Mouse (Mus musculus) embryonic facial prominence, embryonic 13.5 days (tissue): ENCODE data around the gene Scamp4. TPM values are rescaled to one million over a fixed set of nuclear protein-coding genes. Genes with fewer than 3 reads are reported as not detected.

Source experiments
- ATAC-seq: fragments of 200-750 bp; cut with Nextera tagmentation; 2 replicates; pipeline ENCODE4 v1.8.0; 2017; ENCODE audit warnings: low read depth; ENCODE audit not compliant: insufficient number of reproducible peaks, insufficient read depth, low FRiP score, low TSS enrichment
- H3K27ac ChIP-seq: fragments of 300-500 bp; sonication (generic); 2 replicates; pipeline ENCODE4 v1.5.1; 2015; ENCODE audit warnings: moderate library complexity, mild to moderate bottlenecking, inconsistent platforms
- H3K27me3 ChIP-seq: fragments of 300-500 bp; sonication (generic); 2 replicates; pipeline ENCODE4 v1.6.1; 2015; ENCODE audit warnings: mild to moderate bottlenecking, inconsistent platforms
- H3K36me3 ChIP-seq: fragments of 300-500 bp; sonication (generic); 2 replicates; pipeline ENCODE4 v1.6.1; 2015; ENCODE audit warnings: mild to moderate bottlenecking, inconsistent platforms
- H3K4me1 ChIP-seq: fragments of 300-500 bp; sonication (generic); 2 replicates; pipeline ENCODE4 v1.6.1; 2015; ENCODE audit warnings: inconsistent platforms
- H3K4me2 ChIP-seq: fragments of 300-500 bp; sonication (generic); 2 replicates; pipeline ENCODE4 v1.6.1; 2015; ENCODE audit warnings: moderate library complexity, mild to moderate bottlenecking, inconsistent platforms
- H3K4me3 ChIP-seq: fragments of 300-500 bp; sonication (generic); 2 replicates; pipeline ENCODE4 v1.5.1; 2015; ENCODE audit warnings: mild to moderate bottlenecking, inconsistent platforms
- H3K9ac ChIP-seq: fragments of 300-500 bp; sonication (generic); 2 replicates; pipeline ENCODE4 v1.6.1; 2015; ENCODE audit warnings: mild to moderate bottlenecking, inconsistent platforms
- H3K9me3 ChIP-seq: fragments of 300-500 bp; sonication (generic); 2 replicates; pipeline ENCODE4 v1.6.1; 2016; ENCODE audit warnings: inconsistent platforms
- WGBS: fragments of 180-500 bp; shearing (Covaris S2); methylation state at CpG from one replicate; pipeline ENCODE4 v1.1.7; 2015; ENCODE audit warnings: mixed read lengths; 5-methylcytosine and 5-hydroxymethylcytosine counted together
- polyA plus RNA-seq: library from polyadenylated mRNA; unstranded; fragments of >200 nt; fragmentation: Nextera tagmentation; extraction: Ambion mirVana; gene quantifications from 2 replicates; pipeline ENCODE4 v1.2.1, GENCODE M21; 2015

Scamp4 gene
- polyA plus RNA-seq, 1 experiment from 2014 or later, result 95.1 TPM

DNA sequence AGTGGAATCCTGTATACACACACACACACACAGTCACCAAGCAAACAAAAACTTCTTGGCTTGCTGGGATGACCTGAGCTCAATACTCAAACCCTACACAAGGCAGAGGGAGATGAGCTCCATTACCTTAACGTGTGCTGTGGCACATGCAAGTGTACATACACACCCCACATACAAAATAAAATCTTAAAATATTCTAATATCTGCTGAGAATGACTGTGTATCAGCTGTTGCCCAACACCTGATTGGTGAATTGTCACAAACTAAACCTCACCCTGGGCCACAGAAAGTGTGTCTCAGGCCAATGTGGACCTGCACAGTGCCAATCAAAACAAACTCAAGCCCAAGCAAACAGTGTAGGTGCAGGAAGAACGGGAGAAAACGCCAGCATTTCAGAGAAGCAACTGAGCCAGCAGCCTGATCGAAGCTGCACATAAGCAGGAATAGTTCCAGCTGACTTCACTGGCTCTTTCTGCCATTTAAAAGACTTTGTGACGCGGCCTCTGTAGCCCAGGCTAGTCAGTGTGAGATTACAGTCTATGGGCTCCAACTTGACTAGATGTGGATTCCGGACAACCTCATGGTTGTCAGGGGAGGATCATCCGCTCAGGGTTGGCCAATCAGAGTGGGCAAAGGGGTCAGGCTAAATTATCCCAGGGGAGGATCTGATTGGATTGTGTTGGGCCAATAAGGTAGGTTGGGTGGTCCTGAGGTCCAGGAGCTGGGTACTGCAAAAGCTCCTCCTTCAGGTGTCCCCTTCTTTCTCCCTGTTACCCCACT is 17.0 kb downstream of the Scamp4 start:
- Histone ChIP-seq H3K27ac (no peak overlapping the region), H3K4me3 (no peak overlapping the region), H3K36me3 (peaks cover 20% of the 10 kb centered on the region), H3K4me2 (no peak overlapping the region), H3K9me3 (no peaks in the 10 kb centered on the region), H3K27me3 (no peaks in the 10 kb centered on the region), H3K4me1 (peaks cover 22% of the 10 kb centered on the region), H3K9ac (no peak overlapping the region)
- 33% methylated on average over 8 of the region's 8 CpGs for WGBS
- ATAC-seq, result no peak

- Histone ChIP-seq H3K4me3 (no peak overlapping the region), H3K4me2 (no peak overlapping the region), H3K27me3 (no peaks in the 10 kb centered on the region), H3K9ac (no peak overlapping the region), H3K9me3 (no peaks in the 10 kb centered on the region), H3K36me3 (peaks cover 13% of the 10 kb centered on the region), H3K27ac (no peak overlapping the region), H3K4me1 (peaks cover 29% of the 10 kb centered on the region)
- no peak for ATAC-seq
- 84% methylated on average over 9 of the region's 9 CpGs for WGBS
These were observed 17.7 kb downstream of the Scamp4 start for GRCm38 (mm10) chr10:80620365-80620764.

DNA sequence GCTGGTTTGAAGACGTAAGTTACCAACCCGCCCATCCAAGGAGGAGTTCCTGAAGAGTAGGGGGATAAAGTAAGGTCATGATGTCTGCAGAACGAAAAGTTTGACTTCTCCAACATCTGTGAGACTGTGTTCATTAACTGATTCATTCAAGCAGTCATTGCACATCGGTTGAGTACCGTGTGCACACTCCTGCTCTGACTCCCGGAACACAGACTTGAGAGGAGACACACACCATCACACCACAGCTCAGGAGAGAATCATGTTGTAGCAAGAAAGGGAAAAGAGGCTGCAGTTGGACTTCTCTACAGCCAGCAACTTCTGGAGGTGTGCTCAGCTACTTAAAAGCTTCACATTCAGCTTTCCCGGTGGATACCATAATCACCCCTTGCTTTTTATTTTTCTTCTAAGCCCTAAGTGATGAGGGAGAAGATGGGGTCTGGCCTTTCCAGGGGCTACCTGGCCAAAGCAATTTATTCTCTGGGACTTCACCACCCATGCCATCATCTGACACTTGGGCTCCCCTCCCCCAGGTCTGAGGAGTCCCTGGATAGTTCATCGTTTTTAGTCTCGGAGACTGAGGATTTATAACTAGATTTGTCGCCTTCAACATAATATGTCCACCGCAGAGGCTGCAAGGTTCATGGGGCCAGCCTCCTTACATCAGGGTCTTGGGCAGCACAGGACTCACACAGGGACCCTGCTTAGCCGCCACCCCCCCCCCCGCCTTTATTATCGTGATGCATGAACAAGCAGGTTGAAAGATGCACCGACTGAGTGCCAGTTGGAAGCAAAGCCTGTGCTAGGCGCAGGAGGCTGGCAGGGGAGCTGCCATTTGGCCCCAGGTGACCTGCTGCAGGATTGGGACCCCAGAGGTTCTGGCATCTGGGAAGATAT is 18.4 kb downstream of the Scamp4 start:
- no peak for ATAC-seq
- peaks cover 30% of the 10 kb centered on the region for H3K4me1 ChIP-seq
- peak overlapping the region; percentile 69 for H3K9ac ChIP-seq
- H3K27me3 ChIP-seq, result no peaks in the 10 kb centered on the region
- H3K36me3 ChIP-seq, result peaks cover 6% of the 10 kb centered on the region
- 56% methylated on average over 16 of the region's 16 CpGs for WGBS
- H3K9me3 ChIP-seq, result no peaks in the 10 kb centered on the region
- peak overlapping the region; percentile 99 for H3K4me2 ChIP-seq
- peak overlapping the region; percentile 94 for H3K27ac ChIP-seq
- peak overlapping the region; percentile 86 for H3K4me3 ChIP-seq

GRCm38 (mm10) chr10:80621690-80621939 is 18.9 kb downstream of the Scamp4 start:
- H3K9me3 ChIP-seq, result no peaks in the 10 kb centered on the region
- peaks cover 30% of the 10 kb centered on the region for H3K4me1 ChIP-seq
- WGBS, result 6% methylated on average over 9 of the region's 9 CpGs
- peak overlapping the region; percentile 86 for H3K4me3 ChIP-seq
- H3K27me3 ChIP-seq, result no peaks in the 10 kb centered on the region
- peaks cover under 1% of the 10 kb centered on the region for H3K36me3 ChIP-seq
- ATAC-seq, result no peak
- H3K27ac ChIP-seq, result peak overlapping the region; percentile 94
- peak overlapping the region; percentile 69 for H3K9ac ChIP-seq
- H3K4me2 ChIP-seq, result peak overlapping the region; percentile 99

GRCm38 (mm10) chr10:80621940-80622660 is 19.4 kb downstream of the Scamp4 start:
- Histone ChIP-seq H3K4me3 (peak overlapping the region; percentile 86), H3K27me3 (no peaks in the 10 kb centered on the region), H3K36me3 (no peaks in the 10 kb centered on the region), H3K27ac (peak overlapping the region; percentile 94), H3K9me3 (no peaks in the 10 kb centered on the region), H3K4me2 (peak overlapping the region; percentile 99), H3K9ac (peak overlapping the region; percentile 91), H3K4me1 (peaks cover 30% of the 10 kb centered on the region)
- peak; percentile 95 for ATAC-seq
- WGBS, result under 1% methylated on average over 64 of the region's 64 CpGs

GRCm38 (mm10) chr10:80622661-80623456 is 20.2 kb downstream of the Scamp4 start, which contains the start of gene Csnk1g2:
Gene Csnk1g2 (plus strand): TSS chr10:80622838.
- peak within 1 kb of the TSS; percentile 86 for H3K4me3 ChIP-seq
- H3K27me3 ChIP-seq, result no peaks in the 10 kb centered on the region
- peak within 1 kb of the TSS; percentile 94 for H3K27ac ChIP-seq
- H3K9ac ChIP-seq, result peak within 1 kb of the TSS; percentile 91
- under 1% methylated on average over 85 of the region's 85 CpGs for WGBS
- H3K4me1 ChIP-seq, result peaks cover 34% of the 10 kb centered on the region
- no peaks in the 10 kb centered on the region for H3K9me3 ChIP-seq
- peak; percentile 18; the same call in 1 of the 2 replicates for ATAC-seq
- H3K36me3 ChIP-seq, result 0 out of 2 replicates have a peak, but pooled peaks cover 4% of the 10 kb centered on the region
- H3K4me2 ChIP-seq, result peak within 1 kb of the TSS; percentile 99

- Histone ChIP-seq H3K27me3 (no peaks in the 10 kb centered on the region), H3K4me3 (peak overlapping the region; percentile 86), H3K36me3 (0 out of 2 replicates have a peak, but pooled peaks cover 4% of the 10 kb centered on the region), H3K9me3 (no peaks in the 10 kb centered on the region), H3K4me2 (peak overlapping the region; percentile 99), H3K9ac (peak overlapping the region; percentile 91), H3K4me1 (peaks cover 35% of the 10 kb centered on the region), H3K27ac (peak overlapping the region; percentile 87)
- 8% methylated on average over 15 of the region's 15 CpGs for WGBS
- ATAC-seq, result no peak
These were observed 21.0 kb downstream of the Scamp4 start for GRCm38 (mm10) chr10:80623457-80624191.

DNA sequence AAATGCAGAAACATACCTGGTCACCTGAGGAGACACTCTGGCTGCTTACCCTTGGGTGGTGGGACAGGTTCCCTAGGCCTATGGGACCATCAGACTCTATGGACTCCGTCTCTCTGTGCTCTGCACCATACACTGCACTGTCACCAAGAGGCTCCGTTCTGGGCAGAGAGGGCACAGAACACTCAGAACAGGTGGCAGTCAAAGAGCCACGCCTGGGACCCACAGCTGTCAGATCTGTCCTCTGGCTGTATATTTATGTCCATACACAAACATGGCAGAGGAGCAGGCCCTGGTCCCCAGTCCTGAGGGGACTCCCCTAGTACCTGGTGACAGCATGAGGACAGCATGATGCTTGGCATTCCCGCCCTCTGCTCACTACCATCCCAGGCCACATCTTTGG is 23.1 kb downstream of the Scamp4 start:
- 91% methylated on average over 4 of the region's 4 CpGs for WGBS
- ATAC-seq, result no peak
- no peaks in the 10 kb centered on the region for H3K27me3 ChIP-seq
- H3K9me3 ChIP-seq, result no peaks in the 10 kb centered on the region
- H3K9ac ChIP-seq, result no peak overlapping the region
- peaks cover 35% of the 10 kb centered on the region for H3K4me1 ChIP-seq
- H3K4me2 ChIP-seq, result no peak overlapping the region
- H3K27ac ChIP-seq, result no peak overlapping the region
- H3K36me3 ChIP-seq, result peaks cover 8% of the 10 kb centered on the region; the same call in 1 of the 2 replicates
- no peak overlapping the region for H3K4me3 ChIP-seq

GRCm38 (mm10) chr10:80627685-80628084 is 25.0 kb downstream of the Scamp4 start:
- no peak overlapping the region for H3K4me3 ChIP-seq
- no peaks in the 10 kb centered on the region for H3K9me3 ChIP-seq
- H3K9ac ChIP-seq, result peak overlapping the region; percentile 40; the same call in 1 of the 2 replicates
- no peak for ATAC-seq
- peaks cover 19% of the 10 kb centered on the region for H3K36me3 ChIP-seq
- no peak overlapping the region for H3K4me2 ChIP-seq
- H3K27ac ChIP-seq, result no peak overlapping the region
- H3K27me3 ChIP-seq, result no peaks in the 10 kb centered on the region
- 59% methylated on average over 2 of the region's 2 CpGs for WGBS
- H3K4me1 ChIP-seq, result peaks cover 28% of the 10 kb centered on the region

GRCm38 (mm10) chr10:80628925-80629324 is 26.3 kb downstream of the Scamp4 start:
- WGBS, result 86% methylated on average over 9 of the region's 9 CpGs
- H3K9me3 ChIP-seq, result no peaks in the 10 kb centered on the region
- ATAC-seq, result no peak
- H3K36me3 ChIP-seq, result peaks cover 24% of the 10 kb centered on the region
- H3K9ac ChIP-seq, result no peak overlapping the region
- H3K27me3 ChIP-seq, result no peaks in the 10 kb centered on the region
- no peak overlapping the region for H3K4me3 ChIP-seq
- no peak overlapping the region for H3K27ac ChIP-seq
- no peak overlapping the region for H3K4me2 ChIP-seq
- H3K4me1 ChIP-seq, result peaks cover 20% of the 10 kb centered on the region
